Mouse (Mus musculus) T-helper 1 cell (primary cell): ENCODE measurements around the gene Ankrd44.

Experiments used
- in situ Hi-C: fragments of 300-600 bp; cut with MboI, MseI; formaldehyde crosslinking; loops from one replicate; pipeline ENCODE4 v1.15.1; 2025; ENCODE audit warnings: high pct_unique_total_duplicates

The Ankrd44 gene

GRCm38 (mm10) chr1:54824106-54824808 lies 101.9 kb downstream of the Ankrd44 start:
- in situ Hi-C loops = loop anchor here (10.0 kb wide), 1 partner anchor 569 kb away; the partner anchor contains the start of gene Ccdc150

GRCm38 (mm10) chr1:54821797-54822196 lies 104.4 kb downstream of the Ankrd44 start:
- in situ Hi-C loops = loop anchor here (10.0 kb wide), 1 partner anchor 567 kb away; the partner anchor contains the start of gene Ccdc150

- in situ Hi-C loops = loop anchor here (10.0 kb wide), 1 partner anchor 151 kb away; no protein-coding TSS in a partner anchor
Measured at GRCm38 (mm10) chr1:54815206-54815855, 110.9 kb downstream of the Ankrd44 start.

- in situ Hi-C loops = loop anchor here (10.0 kb wide), 1 partner anchor 145 kb away; no protein-coding TSS in a partner anchor
Measured at GRCm38 (mm10) chr1:54809811-54810549, 116.2 kb downstream of the Ankrd44 start.

GRCm38 (mm10) chr1:54809098-54809490 lies 117.1 kb downstream of the Ankrd44 start:
- in situ Hi-C loops = no loop called here

GRCm38 (mm10) chr1:54808401-54809097 lies 117.6 kb downstream of the Ankrd44 start:
- in situ Hi-C loops = no loop called here

GRCm38 (mm10) chr1:54807832-54808231 lies 118.4 kb downstream of the Ankrd44 start:
- in situ Hi-C loops = no loop called here

GRCm38 (mm10) chr1:54806116-54806850 lies 119.9 kb downstream of the Ankrd44 start:
- in situ Hi-C loops = no loop called here

- in situ Hi-C loops = no loop called here
Measured at GRCm38 (mm10) chr1:54804406-54804805, 121.8 kb downstream of the Ankrd44 start.

- in situ Hi-C loops = no loop called here
Measured at GRCm38 (mm10) chr1:54802703-54803102, 123.5 kb downstream of the Ankrd44 start.

- in situ Hi-C loops = no loop called here
Measured at GRCm38 (mm10) chr1:54801256-54801655, 124.9 kb downstream of the Ankrd44 start.

- in situ Hi-C loops = no loop called here
Measured at GRCm38 (mm10) chr1:54799421-54799820, 126.8 kb downstream of the Ankrd44 start.

- in situ Hi-C loops = no loop called here
Measured at GRCm38 (mm10) chr1:54798415-54798814, 127.8 kb downstream of the Ankrd44 start.

GRCm38 (mm10) chr1:54794709-54795108 lies 131.5 kb downstream of the Ankrd44 start:
- in situ Hi-C loops = no loop called here

GRCm38 (mm10) chr1:54791406-54791805 lies 134.8 kb downstream of the Ankrd44 start:
- in situ Hi-C loops = no loop called here

GRCm38 (mm10) chr1:54789327-54789960 lies 136.7 kb downstream of the Ankrd44 start:
- in situ Hi-C loops = no loop called here

- in situ Hi-C loops = no loop called here
Measured at GRCm38 (mm10) chr1:54788337-54788736, 137.8 kb downstream of the Ankrd44 start.

GRCm38 (mm10) chr1:54778151-54778550 lies 148.0 kb downstream of the Ankrd44 start:
- in situ Hi-C loops = no loop called here

GRCm38 (mm10) chr1:54777104-54777503 lies 149.1 kb downstream of the Ankrd44 start:
- in situ Hi-C loops = no loop called here

- in situ Hi-C loops = no loop called here
Measured at GRCm38 (mm10) chr1:54776116-54776515, 150.1 kb downstream of the Ankrd44 start.
